Mouse (Mus musculus) liver, embryonic 14.5 days (tissue): Measurements from ENCODE around the gene Efnb2.

ENCODE experiments used
- CTCF ChIP-seq: IDR thresholded peaks from 2 replicates; pipeline ENCODE4 v1.5.1; 2016; ENCODE audit warnings: antibody characterized with exemption, low read depth, control low read depth
- EP300 ChIP-seq: IDR thresholded peaks from 2 replicates; pipeline ENCODE4 v1.6.1; 2016; ENCODE audit warnings: antibody characterized with exemption, low read depth

- TF ChIP-seq CTCF, result no peak
- peak; percentile 74 for TF ChIP-seq EP300
These were observed 77.6 kb downstream of the Efnb2 start for GRCm38 (mm10) chr8:8583290-8583980.
